Mouse (Mus musculus) liver, embryonic 14.5 days (tissue): Measurements from ENCODE around the gene Tll1. TPM values are rescaled to one million over a fixed set of nuclear protein-coding genes. Genes with fewer than 3 reads are reported as not detected.

ENCODE experiments used
- ATAC-seq: fragments of 200-750 bp; cut with Nextera tagmentation; 2 replicates; pipeline ENCODE4 v1.8.0; 2017; ENCODE audit warnings: moderate number of reproducible peaks, mild to moderate bottlenecking, moderate library complexity; ENCODE audit not compliant: insufficient read depth
- DNase-seq, 3 experiments: peaks; one replicate each; pipeline ENCODE4 v3.0.0-alpha.2; 2012 to 2013; ENCODE audit warnings: low read depth in 3 of 3, low spot score in 3 of 3
- H3K27ac ChIP-seq: fragments of 300-500 bp; sonication (generic); 2 replicates; pipeline ENCODE4 v1.5.1; 2014; ENCODE audit warnings: moderate library complexity, mild to moderate bottlenecking, control low read depth, inconsistent platforms
- H3K27me3 ChIP-seq: fragments of 300-500 bp; sonication (generic); 2 replicates; pipeline ENCODE4 v1.6.1; 2014; ENCODE audit warnings: mild to moderate bottlenecking, low read length, moderate library complexity; ENCODE audit not compliant: control insufficient read depth, insufficient read depth
- H3K36me3 ChIP-seq: fragments of 300-500 bp; sonication (generic); replicated peaks from 2 replicates; pipeline ENCODE4 v1.6.1; 2014; ENCODE audit warnings: low read depth; ENCODE audit not compliant: control insufficient read depth, insufficient read depth
- H3K4me1 ChIP-seq, 2 experiments: fragments of 200-500 bp in 1 of 2; fragments of 300-500 bp in 1 of 2; sonication (generic) in 1 of 2; replicated peaks; 2 replicates each; pipeline ENCODE4 v1.6.1; 2012 to 2014; ENCODE audit warnings: antibody characterized with exemption in 1 of 2, inconsistent platforms in 1 of 2, low read length in 1 of 2; ENCODE audit not compliant: control insufficient read depth in 2 of 2, insufficient read depth in 2 of 2
- H3K4me2 ChIP-seq: fragments of 300-500 bp; sonication (generic); 2 replicates; pipeline ENCODE4 v1.6.1; 2014; ENCODE audit warnings: low read depth, mild to moderate bottlenecking, control low read depth, moderate library complexity
- H3K4me3 ChIP-seq, 2 experiments: fragments of 200-500 bp in 1 of 2; fragments of 300-500 bp in 1 of 2; sonication (generic) in 1 of 2; 2 replicates each; pipeline ENCODE4 v1.5.1; 2012 to 2014; ENCODE audit warnings: low read depth in 2 of 2, low read length in 2 of 2, mild to moderate bottlenecking in 2 of 2, control low read depth in 1 of 2, inconsistent platforms in 1 of 2, moderate library complexity in 1 of 2; ENCODE audit not compliant: insufficient read depth in 1 of 2
- H3K9ac ChIP-seq: fragments of 300-500 bp; sonication (generic); replicated peaks from 2 replicates; pipeline ENCODE4 v1.6.1; 2014; ENCODE audit warnings: mild to moderate bottlenecking, control low read depth, moderate library complexity
- H3K9me3 ChIP-seq: fragments of 300-500 bp; sonication (generic); 2 replicates; pipeline ENCODE4 v1.6.1; 2016; ENCODE audit warnings: low read length, mixed read lengths; ENCODE audit not compliant: control insufficient read depth
- CTCF ChIP-seq: IDR thresholded peaks from 2 replicates; pipeline ENCODE4 v1.5.1; 2016; ENCODE audit warnings: antibody characterized with exemption, low read depth, control low read depth
- EP300 ChIP-seq: IDR thresholded peaks from 2 replicates; pipeline ENCODE4 v1.6.1; 2016; ENCODE audit warnings: antibody characterized with exemption, low read depth
- WGBS: fragments of 180-500 bp; shearing (Covaris S2); extraction: QIAGEN DNeasy Blood & Tissue Kit; methylation state at CpG from one replicate; pipeline ENCODE4 v1.1.7; 2014; ENCODE audit not compliant: insufficient replicate concordance; 5-methylcytosine and 5-hydroxymethylcytosine counted together
- polyA plus RNA-seq, 2 experiments: library from polyadenylated mRNA; depleted of rRNA in 1 of 2; stranded (reverse) in 1 of 2; unstranded in 1 of 2; fragments of >200 nt; fragmentation: Nextera tagmentation in 1 of 2; extraction: Ambion mirVana in 1 of 2; gene quantifications; 2 replicates each; pipeline versions ENCODE4 v1.2.1 to v1.2.3; 2012 to 2014

Gene Tll1
- polyA plus RNA-seq, 2 experiments, result 0.01 TPM; not detected in 1

DNA sequence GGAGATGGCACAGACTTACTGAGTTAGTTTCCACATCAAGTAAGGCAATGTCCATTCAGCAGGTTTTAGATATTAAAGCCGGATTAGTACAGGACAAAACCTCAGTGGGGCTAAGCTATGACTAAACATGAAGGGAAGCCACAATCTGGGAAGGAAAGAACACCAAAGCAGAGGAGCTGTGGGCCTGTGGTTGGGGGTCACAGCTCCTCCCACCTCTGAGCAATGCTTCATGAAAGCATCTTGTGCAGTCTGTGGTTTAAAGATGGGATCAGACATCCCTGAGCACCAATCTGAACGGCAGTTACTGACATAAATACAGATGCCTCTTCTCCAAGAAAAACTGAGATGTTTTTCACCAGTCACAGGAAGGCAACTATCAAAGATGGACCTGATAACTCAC, 132.7 kb downstream of the Tll1 start:
- TF ChIP-seq CTCF, result no peak
- TF ChIP-seq EP300, result no peak
- no peaks in the 10 kb centered on the region for H3K9me3 ChIP-seq
- DNase-seq (no peak), ATAC-seq (no peak)
- H3K4me1 ChIP-seq, result no peaks in the 10 kb centered on the region
- 46% methylated on average over 2 of the region's 2 CpGs for WGBS
- no peaks in the 10 kb centered on the region for H3K36me3 ChIP-seq
- H3K4me2 ChIP-seq, result no peak overlapping the region
- no peak overlapping the region for H3K27ac ChIP-seq
- no peak overlapping the region for H3K4me3 ChIP-seq
- H3K27me3 ChIP-seq, result no peaks in the 10 kb centered on the region
- no peak overlapping the region for H3K9ac ChIP-seq

DNA sequence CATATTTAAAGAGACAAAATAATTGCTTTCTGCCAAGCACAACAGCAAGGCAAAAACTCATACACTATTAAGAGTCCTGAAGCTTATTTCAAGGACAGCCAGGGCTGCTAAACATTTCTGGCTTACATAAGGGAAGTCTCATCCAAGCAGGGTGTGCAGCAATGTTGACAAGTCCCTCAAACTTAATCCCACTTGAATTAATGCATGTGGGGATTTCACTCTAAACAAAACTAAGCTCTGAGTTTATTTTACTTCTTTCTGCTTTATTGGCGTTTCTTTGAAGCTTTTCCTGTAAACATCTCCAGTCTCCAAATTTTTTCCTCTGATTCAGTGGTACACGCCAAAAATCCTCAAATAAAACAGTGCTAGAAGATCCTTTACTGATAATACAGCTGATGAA, 146.2 kb downstream of the Tll1 start:
- H3K27ac ChIP-seq, result no peak overlapping the region
- no peak overlapping the region for H3K4me3 ChIP-seq
- TF ChIP-seq CTCF (no peak), EP300 (no peak)
- 56% methylated on average over 2 of the region's 2 CpGs for WGBS
- H3K4me2 ChIP-seq, result no peak overlapping the region
- no peaks in the 10 kb centered on the region for H3K4me1 ChIP-seq
- ATAC-seq (no peak), DNase-seq (no peak)
- H3K36me3 ChIP-seq, result no peaks in the 10 kb centered on the region
- H3K27me3 ChIP-seq, result no peaks in the 10 kb centered on the region
- no peak overlapping the region for H3K9ac ChIP-seq
- no peaks in the 10 kb centered on the region for H3K9me3 ChIP-seq

DNA sequence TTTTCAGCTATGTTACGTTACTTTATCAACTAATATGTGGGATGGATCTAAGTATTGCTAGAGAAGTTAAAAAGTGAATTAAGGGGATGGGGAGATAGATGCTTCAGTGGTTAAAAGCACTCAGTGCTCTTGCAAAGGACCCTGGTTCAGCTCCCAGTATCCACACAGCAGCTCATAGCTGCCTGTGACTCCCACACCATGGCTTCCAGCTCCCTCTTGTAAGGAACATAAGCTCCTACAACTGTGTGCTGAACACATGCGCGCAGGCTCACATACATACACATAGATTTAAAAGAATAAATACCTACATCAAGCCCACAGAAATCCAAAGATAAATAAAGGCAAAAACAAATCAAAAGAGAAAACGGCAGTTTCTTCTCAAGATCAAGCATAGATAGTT, 148.5 kb downstream of the Tll1 start:
- Histone ChIP-seq H3K4me1 (no peaks in the 10 kb centered on the region), H3K27me3 (no peaks in the 10 kb centered on the region), H3K9ac (no peak overlapping the region), H3K4me2 (no peak overlapping the region), H3K4me3 (no peak overlapping the region), H3K36me3 (no peaks in the 10 kb centered on the region), H3K27ac (no peak overlapping the region), H3K9me3 (no peaks in the 10 kb centered on the region)
- WGBS, result 66% methylated on average over 4 of the region's 4 CpGs
- no peak for DNase-seq
- no peak for TF ChIP-seq EP300
- TF ChIP-seq CTCF, result no peak
- no peak for ATAC-seq

DNA sequence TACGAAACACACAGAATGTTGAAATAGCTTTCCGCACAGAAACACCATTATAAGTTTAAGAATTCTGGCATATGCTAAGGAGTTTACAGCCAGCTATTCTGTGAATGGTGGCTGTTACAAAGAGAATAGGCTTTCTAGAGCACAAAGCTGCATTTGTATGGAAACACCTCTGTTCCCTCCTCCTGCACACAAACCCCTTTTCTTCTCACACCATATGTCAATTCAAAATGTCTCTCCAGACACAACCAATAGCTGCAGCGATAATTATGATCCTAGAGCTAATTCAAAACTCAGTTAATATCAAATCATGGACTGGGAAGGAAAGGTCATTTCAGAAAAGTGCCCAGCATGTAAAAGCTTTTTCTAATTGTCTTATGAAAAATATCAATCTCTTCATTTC, 157.5 kb downstream of the Tll1 start:
- ATAC-seq (no peak), DNase-seq (no peak)
- Histone ChIP-seq H3K27ac (no peak overlapping the region), H3K9ac (no peak overlapping the region), H3K27me3 (no peaks in the 10 kb centered on the region), H3K4me3 (no peak overlapping the region), H3K9me3 (no peaks in the 10 kb centered on the region), H3K4me2 (no peak overlapping the region), H3K4me1 (no peaks in the 10 kb centered on the region), H3K36me3 (no peaks in the 10 kb centered on the region)
- TF ChIP-seq CTCF, result no peak
- WGBS, result 70% methylated on average over 3 of the region's 3 CpGs

DNA sequence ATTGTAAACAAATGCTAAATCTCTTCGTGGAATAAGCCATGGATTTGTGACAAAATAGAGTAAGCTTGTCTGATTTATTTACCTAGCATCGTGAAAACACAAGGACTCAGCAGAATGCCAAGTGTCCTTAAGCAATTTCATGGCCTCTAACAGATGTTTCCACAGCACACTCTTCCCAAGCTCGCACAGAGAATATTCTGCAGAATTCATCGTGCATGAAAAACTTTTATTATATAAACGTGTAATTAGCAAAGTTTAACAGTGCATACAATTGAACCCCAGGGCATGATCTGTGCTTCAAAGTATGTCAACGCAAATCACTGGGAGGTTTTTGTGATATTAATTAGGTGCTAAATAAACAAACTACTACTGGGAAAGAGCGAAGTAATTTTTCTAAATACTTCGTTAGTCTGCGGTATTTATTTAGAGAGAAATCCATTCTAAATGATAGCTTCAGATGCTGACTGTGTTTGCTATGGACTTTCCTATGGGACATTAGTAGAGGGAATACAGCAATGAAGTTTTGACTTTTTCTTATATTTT, 158.0 kb downstream of the Tll1 start:
- TF ChIP-seq EP300 (no peak), CTCF (no peak)
- DNase-seq (no peak), ATAC-seq (no peak)
- H3K4me2 ChIP-seq, result no peak overlapping the region
- no peaks in the 10 kb centered on the region for H3K27me3 ChIP-seq
- 60% methylated on average over 9 of the region's 9 CpGs for WGBS
- no peaks in the 10 kb centered on the region for H3K4me1 ChIP-seq
- no peaks in the 10 kb centered on the region for H3K9me3 ChIP-seq
- no peaks in the 10 kb centered on the region for H3K36me3 ChIP-seq
- H3K27ac ChIP-seq, result no peak overlapping the region
- no peak overlapping the region for H3K4me3 ChIP-seq
- H3K9ac ChIP-seq, result no peak overlapping the region
